Mouse (Mus musculus): ENCODE data around the gene Hcn3.

DNA sequence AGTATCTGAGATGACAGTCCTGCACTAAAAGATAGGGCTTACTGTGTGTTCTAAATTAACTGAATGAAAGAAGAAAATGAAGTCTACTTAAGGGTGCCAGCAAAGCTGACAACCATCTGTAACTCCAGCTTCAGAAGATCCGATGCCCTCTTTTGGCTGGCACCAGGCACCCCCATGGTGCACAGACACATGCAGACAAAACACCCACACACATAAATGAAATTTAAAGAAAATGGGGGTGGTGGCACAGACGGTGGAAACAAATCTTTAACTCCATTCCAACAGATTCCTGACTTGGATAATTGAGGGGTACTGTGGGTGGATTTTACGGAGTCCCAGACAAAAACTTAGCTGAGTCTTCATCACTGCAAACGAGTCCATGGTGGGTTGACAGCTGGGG lies 28.2 kb downstream of the Hcn3 start:
- TF ChIP-seq CTCF (IDR thresholded peaks at IDR 0.05; ENCODE audit: low read depth, low read length) (no peak), GATA1 (IDR thresholded peaks at IDR 0.05; ENCODE audit: borderline replicate concordance, low read length) (no peak), TAL1 (conservative IDR thresholded peaks at IDR 0.05; ENCODE audit: low read depth, low read length) (no peak), POLR2AphosphoS5 (IDR thresholded peaks at IDR 0.05; ENCODE audit: insufficient replicate concordance, low read depth, low read length) (no peak), GATA2 (IDR thresholded peaks at IDR 0.05; ENCODE audit: borderline replicate concordance, low read depth, low read length) (no peak)

Data from G1E (cell line).